Mouse (Mus musculus): ENCODE measurements around the gene Extl1.
"Not testable (repeated sequence)": the region's sequence is repeated elsewhere in the genome, so short reads cannot be mapped to it uniquely, and the experiment has no call there.

Extl1 gene

GRCm38 (mm10) chr4:134383750-134384149, at the start of gene Extl1:
Extl1 (minus strand) TSS chr4:134383850.
- DNase-seq (ENCODE audit: low spot score in 2 of 2) = not testable (repeated sequence)

- DNase-seq (ENCODE audit: low spot score in 2 of 2) = no peak
Observed at GRCm38 (mm10) chr4:134432686-134433360, 49.2 kb upstream of the Extl1 start.

- peak; percentile 93 to 95 for DNase-seq (ENCODE audit: low spot score in 2 of 2)
Observed at GRCm38 (mm10) chr4:134430381-134431004, 46.8 kb upstream of the Extl1 start.

- DNase-seq (ENCODE audit: low spot score in 2 of 2) = no peak
Observed at GRCm38 (mm10) chr4:134425088-134425487, 41.4 kb upstream of the Extl1 start.

GRCm38 (mm10) chr4:134423949-134424348, 40.3 kb upstream of the Extl1 start:
- no peak for DNase-seq (ENCODE audit: low spot score in 2 of 2)

- DNase-seq (ENCODE audit: low spot score in 2 of 2) = no peak
Observed at GRCm38 (mm10) chr4:134421971-134422370, 38.3 kb upstream of the Extl1 start.

GRCm38 (mm10) chr4:134417111-134417510, 33.5 kb upstream of the Extl1 start:
- no peak for DNase-seq (ENCODE audit: low spot score in 2 of 2)

GRCm38 (mm10) chr4:134416602-134417001, 33.0 kb upstream of the Extl1 start:
- peak in 1 of 2 experiments; percentile 58 for DNase-seq (ENCODE audit: low spot score in 2 of 2)

- DNase-seq (ENCODE audit: low spot score in 2 of 2) = peak in 1 of 2 experiments; percentile 69
Observed at GRCm38 (mm10) chr4:134416177-134416576, 32.5 kb upstream of the Extl1 start.

GRCm38 (mm10) chr4:134409286-134409685, 25.6 kb upstream of the Extl1 start:
- DNase-seq (ENCODE audit: low spot score in 2 of 2) = no peak

- DNase-seq (ENCODE audit: low spot score in 2 of 2) = no peak
Observed at GRCm38 (mm10) chr4:134403721-134404120, 20.1 kb upstream of the Extl1 start.

GRCm38 (mm10) chr4:134402571-134403262, 19.1 kb upstream of the Extl1 start:
- DNase-seq (ENCODE audit: low spot score in 2 of 2) = no peak

GRCm38 (mm10) chr4:134401856-134402570, 18.4 kb upstream of the Extl1 start:
- DNase-seq (ENCODE audit: low spot score in 2 of 2) = no peak

GRCm38 (mm10) chr4:134401181-134401661, 17.6 kb upstream of the Extl1 start:
- DNase-seq (ENCODE audit: low spot score in 2 of 2) = peak; percentile 82 to 88

GRCm38 (mm10) chr4:134400206-134400605, 16.6 kb upstream of the Extl1 start:
- DNase-seq (ENCODE audit: low spot score in 2 of 2) = no peak

- no peak for DNase-seq (ENCODE audit: low spot score in 2 of 2)
Observed at GRCm38 (mm10) chr4:134397732-134398131, 14.1 kb upstream of the Extl1 start.

GRCm38 (mm10) chr4:134397121-134397520, 13.5 kb upstream of the Extl1 start:
- DNase-seq (ENCODE audit: low spot score in 2 of 2) = no peak

- DNase-seq (ENCODE audit: low spot score in 2 of 2) = peak; percentile 95 to 96
Observed at GRCm38 (mm10) chr4:134395977-134396825, 12.6 kb upstream of the Extl1 start, which contains the start of gene Pafah2. Pafah2 (plus strand) TSS chr4:134396320.

GRCm38 (mm10) chr4:134395142-134395541, 11.5 kb upstream of the Extl1 start:
- DNase-seq (ENCODE audit: low spot score in 2 of 2) = no peak

- DNase-seq (ENCODE audit: low spot score in 2 of 2) = no peak
Observed at GRCm38 (mm10) chr4:134393026-134393425, 9.4 kb upstream of the Extl1 start.

GRCm38 (mm10) chr4:134392595-134392994, 8.9 kb upstream of the Extl1 start:
- no peak for DNase-seq (ENCODE audit: low spot score in 2 of 2)
